Mouse (Mus musculus): ENCODE data around the gene Zfp978. TPM values are rescaled to one million over a fixed set of nuclear protein-coding genes. Genes with fewer than 3 reads are reported as not detected.
A peak's percentile ranks its signal among the peaks of the same experiment; 100 is the strongest.
"Not testable (repeated sequence)": the region's sequence is repeated elsewhere in the genome, so short reads cannot be mapped to it uniquely, and the experiment has no call there.

The Zfp978 gene
- total and polyA plus RNA-seq, 3 experiments: 0.60 TPM; not detected in 2

DNA sequence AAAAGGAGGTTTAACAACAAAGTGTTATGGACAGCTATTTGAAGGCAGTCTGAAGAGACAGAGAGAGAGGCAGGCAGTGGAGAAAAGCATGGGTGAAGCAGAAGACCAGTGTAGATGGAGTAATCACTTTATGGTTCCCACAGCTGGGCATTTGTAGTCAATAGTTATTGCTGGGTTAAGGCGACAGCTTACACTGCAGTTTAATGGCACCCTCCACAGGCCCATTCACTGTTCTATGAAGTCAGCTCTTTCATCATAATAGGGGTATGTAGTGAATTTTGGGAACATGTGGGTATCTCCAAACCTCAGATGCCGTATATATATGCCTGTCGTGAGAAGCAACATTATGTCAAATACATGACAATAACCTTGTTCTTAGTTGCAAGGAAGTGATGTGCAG lies 59.7 kb downstream of the Zfp978 start:
- ATAC-seq (ENCODE audit: extremely low read depth, insufficient number of reproducible peaks, low FRiP score, poor library complexity, severe bottlenecking): no peak
- no peak overlapping the region for H3K4me3 ChIP-seq (ENCODE audit: low read depth, low read length)
- DNase-seq (ENCODE audit: low spot score): no peak
- no peaks in the 10 kb centered on the region for H3K27me3 ChIP-seq (ENCODE audit: insufficient read depth, low read length)
- H3K4me1 ChIP-seq (ENCODE audit: insufficient read depth, low read depth, low read length): no peaks in the 10 kb centered on the region
- TF ChIP-seq TAL1 (conservative IDR thresholded peaks at IDR 0.05; ENCODE audit: low read depth, low read length): no peak
- TF ChIP-seq POLR2AphosphoS5 (IDR thresholded peaks at IDR 0.05; ENCODE audit: insufficient replicate concordance, low read depth, low read length): no peak
- TF ChIP-seq GATA2 (IDR thresholded peaks at IDR 0.05; ENCODE audit: borderline replicate concordance, low read depth, low read length): no peak
- TF ChIP-seq GATA1 (IDR thresholded peaks at IDR 0.05; ENCODE audit: borderline replicate concordance, low read length): no peak
- no peak for TF ChIP-seq CTCF (IDR thresholded peaks at IDR 0.05; ENCODE audit: low read depth, low read length)
- no peaks in the 10 kb centered on the region for H3K36me3 ChIP-seq (replicated peaks)
- peaks cover 42% of the 10 kb centered on the region for H3K9me3 ChIP-seq (replicated peaks)

DNA sequence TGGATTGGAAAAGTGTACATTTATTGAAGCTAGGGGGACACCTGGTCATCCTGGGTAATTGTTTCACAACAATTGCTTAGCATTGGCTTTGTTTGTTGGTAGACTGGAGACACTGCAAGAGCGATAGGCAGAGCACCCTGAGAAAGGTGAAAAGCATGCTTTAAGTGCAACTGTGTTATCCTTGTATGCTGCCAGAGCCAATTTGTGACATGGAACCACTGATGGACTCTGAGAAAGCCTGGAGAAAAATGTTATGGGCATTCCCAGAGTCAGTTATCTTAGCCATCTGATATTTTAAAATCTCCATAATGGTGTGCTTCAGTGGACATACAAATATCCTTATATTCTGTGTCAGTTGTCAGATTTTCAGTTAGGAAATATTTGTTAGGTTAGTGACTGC lies 60.2 kb downstream of the Zfp978 start:
- H3K36me3 ChIP-seq (replicated peaks); ATAC-seq (ENCODE audit: extremely low read depth, insufficient number of reproducible peaks, low FRiP score, poor library complexity, severe bottlenecking); H3K27me3 ChIP-seq (ENCODE audit: insufficient read depth, low read length); H3K4me1 ChIP-seq (ENCODE audit: insufficient read depth, low read depth, low read length); H3K4me3 ChIP-seq (ENCODE audit: low read depth, low read length); DNase-seq (ENCODE audit: low spot score): not testable (repeated sequence)
- peaks cover 41% of the 10 kb centered on the region for H3K9me3 ChIP-seq (replicated peaks)

DNA sequence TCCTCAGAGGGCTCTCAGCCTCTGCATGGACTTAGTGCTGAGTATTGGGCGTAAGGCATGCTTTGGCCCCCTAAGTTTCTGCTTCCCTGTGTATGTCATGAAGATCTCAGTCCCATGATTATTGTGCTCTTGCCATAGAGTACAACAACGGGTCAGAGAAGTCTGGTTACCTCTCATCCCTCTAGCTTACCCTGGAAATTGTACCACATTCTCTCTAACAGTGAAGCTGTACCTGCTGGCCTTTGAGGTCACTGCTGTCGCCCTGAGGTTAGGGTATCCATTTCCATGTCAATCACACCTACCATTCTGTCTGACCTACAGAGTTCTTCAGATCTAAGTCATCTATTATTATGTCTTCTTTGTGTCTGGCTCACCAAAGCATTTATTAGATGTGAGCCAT lies 62.0 kb downstream of the Zfp978 start:
- no peaks in the 10 kb centered on the region for H3K27me3 ChIP-seq (ENCODE audit: insufficient read depth, low read length)
- TF ChIP-seq CTCF (IDR thresholded peaks at IDR 0.05; ENCODE audit: low read depth, low read length) (no peak), GATA2 (IDR thresholded peaks at IDR 0.05; ENCODE audit: borderline replicate concordance, low read depth, low read length) (no peak), GATA1 (IDR thresholded peaks at IDR 0.05; ENCODE audit: borderline replicate concordance, low read length) (no peak), TAL1 (conservative IDR thresholded peaks at IDR 0.05; ENCODE audit: low read depth, low read length) (no peak), POLR2AphosphoS5 (IDR thresholded peaks at IDR 0.05; ENCODE audit: insufficient replicate concordance, low read depth, low read length) (no peak)
- H3K4me1 ChIP-seq (ENCODE audit: insufficient read depth, low read depth, low read length): no peaks in the 10 kb centered on the region
- H3K4me3 ChIP-seq (ENCODE audit: low read depth, low read length): no peak overlapping the region
- ATAC-seq (ENCODE audit: extremely low read depth, insufficient number of reproducible peaks, low FRiP score, poor library complexity, severe bottlenecking) (no peak), DNase-seq (ENCODE audit: low spot score) (no peak)
- no peaks in the 10 kb centered on the region for H3K36me3 ChIP-seq (replicated peaks)
- H3K9me3 ChIP-seq (replicated peaks): peaks cover 33% of the 10 kb centered on the region

DNA sequence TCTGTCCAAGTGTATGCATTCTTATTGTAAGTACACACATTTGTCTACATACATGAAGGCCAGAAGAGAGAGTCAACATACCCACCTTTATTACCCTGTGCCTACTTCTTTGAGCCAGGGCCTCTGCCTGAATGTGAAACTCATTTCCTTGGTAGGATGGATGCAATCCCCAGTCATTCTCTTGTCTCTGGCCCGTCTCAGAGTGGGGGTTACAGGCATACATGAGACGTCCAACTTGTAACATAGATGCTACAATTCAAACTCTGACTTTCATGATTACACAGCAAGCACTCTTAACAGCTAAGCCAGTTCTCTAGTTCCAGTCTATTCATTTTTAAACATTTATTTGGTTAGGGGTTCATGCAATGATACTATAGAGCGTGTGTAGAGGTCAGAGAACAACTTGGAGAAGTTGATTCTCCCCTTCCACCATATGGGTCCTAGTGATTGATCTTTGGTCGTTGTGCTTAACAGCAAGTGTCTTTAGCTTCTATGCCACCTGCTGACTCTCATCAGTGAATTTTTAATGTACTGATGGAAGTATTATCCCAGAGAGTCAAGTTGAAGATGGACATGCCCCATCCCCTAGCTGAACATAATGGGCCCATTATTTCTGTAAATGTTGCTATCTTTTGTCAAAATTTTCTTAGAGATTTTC lies 62.7 kb downstream of the Zfp978 start:
- no peak for TF ChIP-seq TAL1 (conservative IDR thresholded peaks at IDR 0.05; ENCODE audit: low read depth, low read length)
- no peak for TF ChIP-seq GATA2 (IDR thresholded peaks at IDR 0.05; ENCODE audit: borderline replicate concordance, low read depth, low read length)
- TF ChIP-seq GATA1 (IDR thresholded peaks at IDR 0.05; ENCODE audit: borderline replicate concordance, low read length): no peak
- Histone ChIP-seq H3K27me3 (ENCODE audit: insufficient read depth, low read length) (no peaks in the 10 kb centered on the region), H3K36me3 (replicated peaks) (no peaks in the 10 kb centered on the region), H3K9me3 (replicated peaks) (peaks cover 33% of the 10 kb centered on the region), H3K4me3 (ENCODE audit: low read depth, low read length) (no peak overlapping the region), H3K4me1 (ENCODE audit: insufficient read depth, low read depth, low read length) (no peaks in the 10 kb centered on the region)
- ATAC-seq (ENCODE audit: extremely low read depth, insufficient number of reproducible peaks, low FRiP score, poor library complexity, severe bottlenecking) (no peak), DNase-seq (ENCODE audit: low spot score) (no peak)

DNA sequence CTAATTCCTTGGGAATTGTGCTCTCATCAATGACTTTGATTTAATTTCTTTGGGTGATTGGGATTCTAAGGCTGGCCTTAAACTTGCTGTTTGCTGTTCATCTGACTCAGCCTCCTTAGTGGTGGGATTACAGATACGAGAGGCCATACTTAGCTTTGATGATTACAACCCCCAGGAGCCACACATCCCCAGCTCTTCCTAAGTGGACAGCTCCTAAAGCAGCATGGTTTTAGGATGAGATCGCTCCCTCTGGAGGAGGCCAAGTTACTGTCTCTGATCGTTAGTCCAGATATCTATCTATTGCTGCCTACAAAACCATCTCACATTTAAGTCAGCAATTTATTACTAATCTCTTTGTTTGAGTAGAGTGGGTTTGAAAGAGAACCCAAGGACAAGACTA lies 63.3 kb downstream of the Zfp978 start:
- not testable (repeated sequence) for DNase-seq (ENCODE audit: low spot score); H3K4me3 ChIP-seq (ENCODE audit: low read depth, low read length); H3K27me3 ChIP-seq (ENCODE audit: insufficient read depth, low read length); H3K36me3 ChIP-seq (replicated peaks); H3K4me1 ChIP-seq (ENCODE audit: insufficient read depth, low read depth, low read length); ATAC-seq (ENCODE audit: extremely low read depth, insufficient number of reproducible peaks, low FRiP score, poor library complexity, severe bottlenecking)
- peaks cover 32% of the 10 kb centered on the region for H3K9me3 ChIP-seq (replicated peaks)

DNA sequence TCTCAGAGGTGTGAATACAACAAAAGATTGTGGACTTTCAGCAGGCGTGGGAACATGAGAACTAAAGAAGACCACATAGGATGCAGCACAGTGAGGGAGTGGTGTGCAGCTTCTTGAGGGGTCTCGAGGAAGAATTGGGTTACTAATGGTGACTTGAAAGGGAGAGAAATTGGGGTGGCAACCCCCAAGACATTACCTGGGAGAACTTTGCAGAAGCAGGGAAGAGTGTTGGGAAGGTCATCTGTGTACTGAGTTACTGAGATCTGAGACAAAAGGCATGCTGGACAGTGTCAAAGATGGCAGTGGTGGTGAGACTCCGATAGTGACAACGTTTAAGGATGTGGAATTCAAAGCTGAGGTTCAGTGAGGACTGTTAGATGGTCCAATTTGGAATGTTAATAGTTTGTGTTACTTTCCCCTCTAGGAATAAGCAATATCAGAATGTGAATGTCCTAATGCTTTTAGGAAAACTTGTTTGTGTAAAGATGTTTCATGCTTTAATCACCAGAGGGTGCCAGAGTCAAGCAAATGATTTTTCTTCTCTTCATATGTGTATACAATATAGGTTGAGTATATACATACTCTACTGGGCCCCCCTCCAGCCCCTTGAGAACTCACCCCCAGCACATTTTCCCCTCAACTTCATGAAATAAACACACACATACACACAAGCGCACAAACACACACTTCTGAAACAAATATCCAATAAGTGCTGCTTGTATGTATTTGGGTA lies 64.7 kb downstream of the Zfp978 start:
- not testable (repeated sequence) for H3K4me3 ChIP-seq (ENCODE audit: low read depth, low read length); H3K36me3 ChIP-seq (replicated peaks); ATAC-seq (ENCODE audit: extremely low read depth, insufficient number of reproducible peaks, low FRiP score, poor library complexity, severe bottlenecking); H3K4me1 ChIP-seq (ENCODE audit: insufficient read depth, low read depth, low read length); DNase-seq (ENCODE audit: low spot score); H3K27me3 ChIP-seq (ENCODE audit: insufficient read depth, low read length)
- H3K9me3 ChIP-seq (replicated peaks): peaks cover 26% of the 10 kb centered on the region
- 0 out of 2 replicates have a peak, but pooled peaks have one; percentile 10 for TF ChIP-seq CTCF (IDR thresholded peaks at IDR 0.05; ENCODE audit: low read depth, low read length)

DNA sequence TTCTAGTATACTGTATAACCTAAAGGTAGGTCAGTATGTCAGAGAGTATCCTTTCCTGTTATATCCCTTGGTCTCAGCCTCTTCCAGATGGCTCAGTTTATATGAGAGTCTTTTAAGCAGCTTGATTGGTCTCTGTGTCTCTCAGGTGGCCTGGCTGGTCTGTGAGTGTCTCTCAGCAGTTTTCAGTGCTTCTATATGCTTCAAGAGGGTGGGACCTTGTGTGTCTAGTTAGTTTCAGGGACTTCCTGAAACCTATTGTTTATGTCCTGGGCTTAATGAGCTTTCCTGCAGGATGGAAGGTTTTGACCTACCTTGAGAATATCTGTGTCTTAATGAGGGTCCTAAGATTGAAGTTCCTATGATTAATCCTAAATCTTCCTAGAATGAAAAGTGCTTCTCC lies 69.5 kb downstream of the Zfp978 start:
- H3K27me3 ChIP-seq (ENCODE audit: insufficient read depth, low read length): no peaks in the 10 kb centered on the region
- H3K9me3 ChIP-seq (replicated peaks): peaks cover 29% of the 10 kb centered on the region
- ATAC-seq (ENCODE audit: extremely low read depth, insufficient number of reproducible peaks, low FRiP score, poor library complexity, severe bottlenecking): no peak
- H3K4me1 ChIP-seq (ENCODE audit: insufficient read depth, low read depth, low read length): no peaks in the 10 kb centered on the region
- no peak for TF ChIP-seq TAL1 (conservative IDR thresholded peaks at IDR 0.05; ENCODE audit: low read depth, low read length)
- TF ChIP-seq POLR2AphosphoS5 (IDR thresholded peaks at IDR 0.05; ENCODE audit: insufficient replicate concordance, low read depth, low read length): no peak
- TF ChIP-seq CTCF (IDR thresholded peaks at IDR 0.05; ENCODE audit: low read depth, low read length): no peak
- no peak for TF ChIP-seq GATA2 (IDR thresholded peaks at IDR 0.05; ENCODE audit: borderline replicate concordance, low read depth, low read length)
- TF ChIP-seq GATA1 (IDR thresholded peaks at IDR 0.05; ENCODE audit: borderline replicate concordance, low read length): no peak
- H3K36me3 ChIP-seq (replicated peaks): no peaks in the 10 kb centered on the region
- no peak for DNase-seq (ENCODE audit: low spot score)
- H3K4me3 ChIP-seq (ENCODE audit: low read depth, low read length): no peak overlapping the region

DNA sequence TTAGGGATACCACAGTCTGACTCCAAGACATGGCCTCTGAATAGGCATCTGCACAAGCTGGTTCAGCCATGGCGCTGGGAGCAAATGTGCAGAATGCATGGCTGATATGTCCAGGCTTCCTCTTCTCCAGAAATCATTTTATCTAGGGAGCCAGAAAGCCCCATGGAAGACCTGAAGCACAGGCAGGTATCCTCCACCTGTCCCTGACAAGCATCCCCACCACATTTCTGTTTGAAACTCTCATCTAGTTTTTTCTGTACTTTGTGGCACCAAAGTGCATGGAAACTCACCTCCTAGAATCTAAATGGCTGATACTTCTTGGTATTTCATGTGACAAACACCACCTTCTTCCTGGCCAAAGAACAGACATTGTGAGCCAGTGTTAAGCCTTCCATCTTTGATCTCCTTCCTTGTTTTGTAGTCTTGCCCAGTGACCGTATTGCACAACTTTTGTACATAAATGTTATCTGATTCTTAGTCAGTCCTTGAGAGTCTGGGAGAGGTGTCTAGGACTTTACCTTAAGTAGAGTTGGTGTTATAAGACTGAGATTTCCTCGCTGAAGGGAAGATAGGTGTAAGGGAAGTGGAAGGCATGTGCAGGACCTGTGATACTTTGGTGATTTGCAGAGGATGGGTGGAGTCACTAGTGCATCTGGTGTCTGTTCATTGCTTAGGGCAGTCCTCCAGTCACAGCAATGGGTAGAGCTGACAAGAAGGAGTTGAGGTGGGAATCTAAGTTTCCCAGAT lies 70.8 kb downstream of the Zfp978 start:
- DNase-seq (ENCODE audit: low spot score); H3K4me3 ChIP-seq (ENCODE audit: low read depth, low read length); H3K4me1 ChIP-seq (ENCODE audit: insufficient read depth, low read depth, low read length); H3K36me3 ChIP-seq (replicated peaks); H3K27me3 ChIP-seq (ENCODE audit: insufficient read depth, low read length): not testable (repeated sequence)
- 0 out of 2 replicates have a peak, but pooled peaks have one; percentile 8 for ATAC-seq (ENCODE audit: extremely low read depth, insufficient number of reproducible peaks, low FRiP score, poor library complexity, severe bottlenecking)
- peaks cover 30% of the 10 kb centered on the region for H3K9me3 ChIP-seq (replicated peaks)

Data from G1E (cell line).